Mouse (Mus musculus) small intestine, adult 2 months (tissue): Measurements from ENCODE around the gene Ocel1.

Experiments used
- CTCF ChIP-seq: fragments of 200-500 bp; IDR thresholded peaks from 2 replicates; pipeline ENCODE4 v1.5.1; 2012; ENCODE audit warnings: low read depth, mild to moderate bottlenecking, control low read depth, inconsistent platforms, low read length, moderate library complexity, mixed read lengths; ENCODE audit not compliant: insufficient replicate concordance, insufficient read length; ENCODE audit errors: extremely low read depth
- POLR2A ChIP-seq: fragments of 200-500 bp; IDR thresholded peaks from 2 replicates; pipeline ENCODE4 v1.6.1; 2012; ENCODE audit warnings: low read depth, mild to moderate bottlenecking, control low read depth, inconsistent platforms, low read length, moderate library complexity

DNA sequence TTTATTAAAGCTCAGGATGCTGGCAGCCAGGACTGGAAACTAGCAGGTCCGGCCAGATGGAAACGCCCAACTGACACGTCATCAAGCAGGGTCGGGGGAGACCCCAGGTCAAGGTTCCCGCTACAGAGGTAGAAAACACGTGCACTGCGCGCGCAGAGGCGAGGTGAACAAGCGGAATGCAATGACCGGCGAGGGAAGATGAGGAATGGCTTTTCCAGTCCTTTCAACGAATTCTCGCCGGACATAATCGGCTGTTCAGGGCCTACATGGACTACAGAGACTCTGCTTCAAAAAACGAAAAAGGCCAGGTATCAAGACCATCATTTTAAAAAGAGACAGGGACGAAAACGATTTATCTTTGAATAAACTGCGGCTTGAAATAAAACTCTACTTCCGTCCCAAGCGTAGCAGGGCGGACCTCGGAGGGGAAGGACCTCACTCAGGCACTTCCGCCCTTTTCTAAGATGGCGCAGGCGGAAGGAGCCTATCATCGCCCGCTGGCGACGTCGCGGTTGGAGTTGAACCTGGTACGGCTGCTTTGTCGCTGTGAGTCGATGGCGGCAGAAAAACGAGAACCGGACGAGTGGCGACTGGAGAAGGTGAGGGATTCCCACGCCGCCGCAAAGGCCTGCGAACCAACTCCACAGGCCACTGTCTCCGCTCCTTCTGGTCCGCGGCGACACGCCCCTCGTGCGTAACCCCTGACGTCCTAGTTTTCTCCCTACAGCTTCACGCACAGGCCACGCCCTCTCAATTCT, 4.1 kb upstream of the Ocel1 start, which contains the start of gene Use1:
- TF ChIP-seq CTCF (no peak), POLR2A (peak; percentile 68)
